Mouse (Mus musculus) layer of hippocampus, postnatal 14 days (tissue): ENCODE results near the gene Zfand4. TPM values are rescaled to one million over a fixed set of nuclear protein-coding genes. Genes with fewer than 3 reads are reported as not detected.
"Not testable (repeated sequence)": the region's sequence is repeated elsewhere in the genome, so short reads cannot be mapped to it uniquely, and the experiment has no call there.

Experiments
- DNase-seq, 2 experiments: peaks; one replicate each; pipeline ENCODE4 v3.0.0; 2021 to 2022; ENCODE audit warnings: low spot score in 2 of 2, mixed read lengths in 1 of 2
- total RNA-seq, 2 experiments: library from RNA; stranded (reverse); gene quantifications; 2 replicates each; pipeline ENCODE4 v1.2.3; 2021

Zfand4 gene
- total RNA-seq, 2 experiments from 2014 or later, result 7.4 to 8.5 TPM

DNA sequence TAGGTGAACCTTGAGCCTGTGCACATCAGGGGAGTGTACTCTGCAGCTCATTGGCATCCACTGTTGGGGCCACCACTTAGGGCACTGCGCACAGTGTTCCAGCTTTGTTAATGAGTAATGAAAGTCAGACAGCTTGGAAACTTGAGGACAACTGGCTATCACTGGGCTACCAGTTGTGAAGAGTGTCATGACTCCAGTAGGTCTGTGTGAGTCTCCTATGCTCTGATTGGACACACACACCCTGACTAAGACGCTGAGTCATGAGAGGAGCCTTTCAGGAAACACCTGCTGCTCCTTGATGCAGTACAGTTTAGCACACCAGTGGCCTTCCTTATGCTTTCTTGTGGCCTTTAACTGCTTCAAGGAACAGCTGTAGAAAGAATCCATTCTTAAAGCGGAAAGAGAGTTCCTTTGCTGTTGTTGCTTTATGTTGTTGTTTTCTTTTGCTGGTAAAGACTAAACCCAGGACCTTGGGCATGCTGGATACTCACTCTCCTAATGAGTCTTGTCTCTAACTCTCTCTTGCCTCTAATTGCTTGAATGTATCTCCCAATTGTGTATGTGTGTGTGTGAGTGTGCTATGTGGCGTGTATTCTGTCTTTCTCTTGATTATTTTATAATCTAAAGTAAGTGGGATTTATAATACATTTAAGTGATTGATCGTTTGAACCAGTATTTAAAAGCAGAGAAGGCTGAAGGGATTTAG lies 23.0 kb downstream of the Zfand4 start:
- DNase-seq, result no peak

DNA sequence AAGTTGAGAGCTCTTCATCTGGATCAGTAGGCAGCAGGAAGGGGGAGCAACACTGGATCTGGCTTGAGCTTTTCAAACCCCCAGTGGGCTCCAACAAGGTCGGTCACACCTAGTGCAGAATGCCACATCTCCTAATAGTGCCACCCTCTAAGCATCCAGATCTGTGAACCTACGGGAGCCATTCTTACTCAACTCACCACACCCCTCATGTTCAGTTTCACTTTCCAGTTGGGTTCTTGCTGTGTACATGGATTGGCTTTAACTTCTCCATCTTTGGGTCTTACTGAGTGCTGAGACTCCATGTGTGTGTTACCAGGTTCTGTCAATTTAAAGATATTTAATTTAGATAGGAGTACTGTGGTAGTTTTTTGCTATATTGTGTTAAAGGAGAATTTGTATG lies 47.4 kb downstream of the Zfand4 start:
- DNase-seq, result no peak

DNA sequence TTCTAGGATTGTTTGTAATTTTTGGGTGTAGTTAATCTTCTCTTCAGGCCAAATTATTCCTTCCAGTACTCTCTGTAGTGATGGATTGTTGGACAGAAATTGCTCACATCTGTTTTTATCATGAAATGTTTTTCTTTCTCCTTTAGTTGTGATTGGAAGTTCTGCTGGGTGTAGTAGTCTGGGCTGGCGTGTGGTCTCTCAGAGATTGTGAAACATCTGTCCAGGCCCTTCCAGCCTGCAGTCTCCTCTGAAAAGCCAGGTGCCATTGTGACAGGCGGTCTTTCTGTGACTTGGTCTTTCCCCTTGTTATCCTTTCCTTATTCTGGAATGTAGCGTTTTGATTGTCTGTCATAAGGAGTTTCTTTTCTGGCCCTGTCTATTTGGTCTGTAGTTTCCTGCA lies 55.2 kb downstream of the Zfand4 start:
- no peak for DNase-seq

DNA sequence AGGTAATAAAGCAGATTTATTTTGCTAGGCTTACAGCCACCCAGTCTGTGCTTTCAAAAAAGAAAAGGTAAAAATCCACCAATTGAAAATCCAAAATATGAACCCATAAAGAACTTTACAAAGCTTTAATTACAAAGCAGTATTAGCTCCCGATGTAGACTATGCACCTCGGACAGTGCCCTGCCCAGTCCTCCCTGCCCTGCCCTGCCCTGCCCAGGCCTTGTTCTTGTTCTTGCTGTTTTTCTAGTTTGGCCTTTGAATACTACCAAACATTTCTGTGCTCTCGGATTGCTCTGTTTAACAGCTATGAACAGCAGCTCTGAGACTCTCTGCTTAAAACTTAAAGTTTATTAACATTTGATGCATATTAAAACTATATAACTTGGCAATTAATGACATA lies 62.6 kb downstream of the Zfand4 start:
- no peak for DNase-seq

DNA sequence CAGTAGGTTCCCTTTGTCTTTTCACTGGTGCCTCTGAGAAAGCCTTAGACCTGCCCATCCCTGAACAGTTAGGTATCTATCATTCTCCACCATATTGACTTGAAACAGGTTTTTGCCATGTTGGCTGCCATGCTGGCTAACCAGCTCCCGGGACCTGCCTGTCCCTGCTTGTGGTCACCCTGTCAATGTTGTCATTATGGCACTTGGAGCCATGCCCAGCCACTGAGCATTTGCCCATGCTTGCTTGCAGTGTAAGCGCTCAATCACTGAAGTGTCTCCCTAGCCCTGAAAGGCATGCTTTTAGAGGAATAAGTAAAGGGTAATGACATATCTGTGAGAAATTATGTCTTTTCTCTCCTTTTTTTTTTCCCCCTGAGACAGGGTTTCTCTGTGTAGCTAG lies 67.4 kb downstream of the Zfand4 start:
- no peak for DNase-seq

DNA sequence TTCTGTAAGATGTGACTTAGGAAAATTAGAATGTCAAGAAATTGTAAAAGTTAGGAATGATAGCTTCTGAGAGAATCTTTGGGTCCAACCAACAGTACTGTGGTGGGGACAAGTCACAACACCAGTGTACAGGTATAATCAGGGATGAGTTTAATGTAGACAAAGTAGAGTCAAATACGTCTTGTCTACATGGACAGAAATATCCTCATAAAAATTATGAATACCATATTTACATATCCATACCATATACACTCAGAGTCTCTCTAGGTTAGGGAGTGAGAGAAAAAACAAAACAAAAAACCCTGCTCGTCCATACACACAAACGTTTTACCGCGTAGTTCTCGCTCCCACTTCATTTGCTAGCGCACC lies 73.4 kb downstream of the Zfand4 start:
- DNase-seq, result no peak

DNA sequence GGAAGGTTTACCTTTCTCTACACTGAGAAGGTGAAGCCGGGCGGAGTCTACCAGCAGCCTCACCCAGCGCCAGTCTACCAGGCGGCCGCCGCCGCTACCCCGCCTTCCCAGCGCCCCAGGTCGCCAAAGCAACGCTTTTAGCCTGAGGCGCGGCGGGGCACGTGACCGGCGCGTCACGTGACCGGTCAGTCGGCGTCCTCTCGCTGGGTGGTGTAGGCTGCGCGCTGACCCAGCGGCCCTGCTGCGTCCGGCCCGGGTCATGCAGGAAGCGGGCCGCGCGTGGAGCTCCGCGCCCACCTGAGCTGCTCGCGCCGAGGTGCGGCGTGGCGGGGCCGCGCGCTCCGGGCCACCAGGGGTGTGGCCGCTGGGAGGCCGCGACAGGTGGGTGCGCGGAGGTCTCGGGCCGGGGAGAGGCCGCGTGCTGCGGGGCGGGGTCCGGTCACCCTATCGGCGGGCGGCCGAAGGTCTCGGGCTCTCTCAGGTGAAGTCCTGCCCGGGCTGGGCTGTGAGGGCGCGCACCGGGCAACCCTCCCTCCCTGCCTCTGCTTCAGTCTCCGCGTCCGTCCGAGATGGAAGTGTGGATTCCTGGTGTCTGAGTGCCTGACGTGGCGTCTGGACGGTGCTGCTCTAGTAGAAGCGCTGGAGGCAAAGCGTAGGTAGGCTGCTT lies 73.9 kb downstream of the Zfand4 start, which contains the start of gene March8:
March8 (plus strand) TSS at position 190 of the 667 bp plus-strand sequence.
- DNase-seq, result peak; percentile 79 to 84

DNA sequence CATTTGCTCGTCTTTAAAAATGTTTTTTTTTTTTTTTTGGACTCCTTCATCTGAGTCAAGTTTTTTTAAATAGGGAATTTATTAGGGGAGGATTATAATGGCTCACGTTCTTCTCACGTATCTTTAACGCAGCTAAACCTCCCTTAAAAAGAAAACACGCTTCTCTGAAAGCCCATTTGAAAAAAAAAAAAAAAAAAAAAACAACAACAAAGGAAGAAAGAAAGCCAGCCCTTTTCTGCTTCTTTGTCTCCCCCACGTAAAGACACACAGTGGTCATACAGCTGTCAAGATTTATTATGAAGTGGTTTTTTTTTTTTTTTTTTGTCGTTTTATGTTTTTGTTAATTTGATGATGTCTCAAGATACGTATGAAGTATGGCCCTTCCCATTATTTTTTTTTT lies 74.5 kb downstream of the Zfand4 start:
- no peak for DNase-seq

DNA sequence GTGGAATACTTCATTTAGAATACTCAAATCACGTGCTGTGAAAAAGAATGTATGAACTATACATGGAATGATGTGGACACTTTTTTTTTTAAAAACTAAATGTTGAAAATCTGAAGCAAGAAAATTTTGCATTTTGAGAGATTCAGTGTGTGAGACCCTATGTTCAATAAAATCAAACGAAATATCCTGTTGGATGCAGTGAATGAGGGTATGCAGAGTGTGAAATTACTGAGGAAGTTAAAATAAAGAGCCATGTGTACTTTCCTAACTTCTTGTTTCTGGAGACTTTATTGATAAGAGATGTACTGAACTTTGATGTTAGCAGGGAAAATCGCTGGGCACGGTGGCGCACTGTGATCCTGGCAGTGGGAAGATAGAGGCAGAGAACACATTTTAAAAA lies 75.1 kb downstream of the Zfand4 start:
- no peak for DNase-seq

DNA sequence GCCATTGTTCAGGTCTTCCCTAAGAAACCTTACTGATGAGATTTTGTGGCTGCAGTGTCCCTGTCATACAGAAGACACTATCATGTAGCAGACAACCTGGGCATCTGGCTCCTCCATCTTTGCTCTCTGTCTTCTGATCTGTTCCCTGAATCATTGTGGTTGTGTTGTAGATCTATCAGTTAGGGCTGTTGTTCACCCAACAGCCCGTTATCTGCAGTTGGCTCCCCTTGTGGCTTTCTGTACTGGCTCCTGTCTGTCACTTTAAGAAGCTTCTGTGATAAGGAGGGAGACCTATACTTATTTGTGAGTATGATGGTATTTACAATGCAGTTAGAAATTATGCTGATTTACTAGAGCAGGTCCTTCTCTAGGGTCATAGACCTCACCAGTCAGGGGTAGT lies 76.5 kb downstream of the Zfand4 start:
- DNase-seq, result no peak

DNA sequence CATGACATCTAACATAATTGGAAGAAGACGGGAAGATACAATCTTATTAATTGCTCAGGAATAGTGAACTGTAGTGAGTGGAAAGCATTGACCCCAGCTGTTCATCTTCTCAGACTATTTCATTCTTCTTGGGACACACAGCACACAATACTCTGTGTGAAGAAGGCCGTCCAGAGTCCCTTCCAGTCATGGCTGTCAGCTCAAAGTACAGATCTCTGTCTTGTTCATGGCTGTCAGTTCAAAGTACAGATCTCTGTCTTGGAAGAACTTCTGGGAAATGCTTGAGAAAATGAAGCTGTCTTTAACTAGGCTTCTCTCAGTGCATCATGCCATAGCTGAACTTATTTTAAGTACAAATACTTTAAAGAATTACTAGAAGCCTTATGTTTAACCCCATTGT lies 83.9 kb downstream of the Zfand4 start:
- no peak for DNase-seq

DNA sequence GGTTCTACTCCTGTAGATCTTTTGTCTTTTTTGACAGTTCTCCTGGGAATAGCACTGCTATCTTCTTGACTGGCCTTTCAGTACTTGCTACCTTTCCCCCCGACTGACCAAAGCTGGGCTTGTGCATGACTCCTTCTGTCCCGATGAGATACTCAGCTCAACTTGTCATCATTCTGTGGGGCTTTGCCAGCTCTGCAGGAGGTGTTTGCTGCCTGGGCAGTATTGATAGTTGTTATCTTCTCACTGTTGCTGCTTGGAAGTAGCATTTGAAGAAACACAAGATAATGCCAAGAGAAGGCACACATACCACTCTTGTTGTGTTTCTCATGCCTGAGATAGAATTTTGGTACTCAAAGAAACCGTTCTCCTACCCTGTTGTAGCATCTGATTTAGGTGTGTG lies 86.0 kb downstream of the Zfand4 start:
- no peak for DNase-seq

DNA sequence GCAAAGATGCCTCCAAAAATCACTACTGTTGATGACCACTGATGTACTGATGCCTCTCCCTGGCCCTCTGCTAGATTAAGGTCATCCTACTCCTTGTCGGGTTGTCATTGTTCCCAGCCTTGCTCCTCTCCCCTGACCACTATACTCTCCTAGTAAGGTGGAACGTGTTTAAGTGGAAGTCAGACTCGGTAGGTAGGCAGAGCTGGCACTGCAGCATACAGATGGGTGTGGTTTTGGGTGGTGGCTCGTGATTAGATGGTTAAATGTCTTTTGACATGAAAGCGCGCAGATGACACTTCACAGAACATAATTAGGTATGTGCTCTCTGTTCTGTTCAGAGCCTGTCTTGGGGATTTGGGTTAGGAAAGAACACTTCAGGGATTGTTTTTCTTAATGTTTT lies 86.6 kb downstream of the Zfand4 start:
- no peak for DNase-seq

DNA sequence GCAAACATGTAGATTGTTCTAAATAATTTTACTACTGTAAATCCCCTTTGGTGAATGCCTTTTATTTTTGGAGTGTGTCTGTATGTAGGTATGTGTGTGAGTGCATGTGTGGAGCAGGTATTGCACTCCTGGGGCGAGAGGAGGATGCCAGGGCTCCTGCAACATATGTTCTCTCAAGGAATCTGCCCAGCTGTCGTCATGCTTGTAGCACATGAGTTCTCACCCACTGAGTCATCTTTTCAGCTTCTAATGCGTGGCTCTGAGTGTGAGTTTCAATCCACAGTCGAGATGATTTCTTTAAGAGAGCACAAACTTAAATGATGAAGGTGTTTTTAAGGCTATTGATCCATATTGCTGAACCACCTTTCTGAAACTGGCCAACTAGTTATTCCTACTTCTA lies 87.5 kb downstream of the Zfand4 start:
- DNase-seq, result no peak

DNA sequence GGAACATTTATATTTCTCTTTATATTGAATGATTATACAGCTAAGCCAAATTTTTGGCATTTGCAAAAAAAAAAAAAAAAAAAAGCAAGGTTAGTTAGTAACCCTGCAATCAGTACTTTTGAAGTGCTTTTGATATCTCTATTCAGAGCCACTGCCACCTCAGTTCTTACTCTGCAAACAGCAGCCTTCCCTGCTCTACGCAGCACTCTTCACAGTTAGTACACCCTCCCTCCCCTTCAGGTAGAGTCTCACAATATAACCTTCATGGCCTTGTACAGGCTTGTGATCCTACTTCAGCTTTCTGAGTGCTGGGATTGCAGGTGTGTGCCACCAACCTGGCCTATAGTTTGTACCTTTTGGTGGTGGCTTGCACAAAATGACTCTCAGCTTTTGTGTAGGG lies 89.4 kb downstream of the Zfand4 start:
- no peak for DNase-seq

DNA sequence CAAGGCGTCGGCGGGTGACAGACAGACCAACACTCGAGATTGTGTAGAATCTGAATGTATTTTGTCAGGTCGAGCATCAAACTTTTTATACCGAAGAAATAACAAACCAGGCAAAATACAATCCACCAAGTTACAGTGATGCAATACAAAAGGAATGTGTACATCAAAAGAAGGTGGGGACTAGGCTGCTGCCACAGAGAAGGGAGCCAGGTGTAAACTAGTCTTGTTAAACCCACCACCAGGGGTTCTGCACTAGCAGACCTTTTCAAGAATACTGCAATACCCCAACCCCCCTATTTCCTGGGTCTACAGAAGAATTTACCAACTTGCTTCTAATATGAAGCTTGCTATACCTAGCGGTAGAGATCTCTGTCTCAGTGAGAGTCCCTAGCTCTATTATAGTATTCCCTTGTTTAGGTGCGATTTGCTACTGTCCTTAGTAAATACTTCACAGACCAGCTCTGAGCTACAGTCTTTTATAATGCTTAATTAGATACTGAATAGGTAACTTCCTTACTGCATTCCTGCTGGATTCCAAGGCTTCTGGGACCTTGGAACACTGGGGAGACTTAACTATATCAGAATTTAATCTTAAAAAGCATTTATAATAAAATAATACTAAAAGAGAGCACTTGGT lies 92.4 kb downstream of the Zfand4 start:
- not testable (repeated sequence) for DNase-seq

DNA sequence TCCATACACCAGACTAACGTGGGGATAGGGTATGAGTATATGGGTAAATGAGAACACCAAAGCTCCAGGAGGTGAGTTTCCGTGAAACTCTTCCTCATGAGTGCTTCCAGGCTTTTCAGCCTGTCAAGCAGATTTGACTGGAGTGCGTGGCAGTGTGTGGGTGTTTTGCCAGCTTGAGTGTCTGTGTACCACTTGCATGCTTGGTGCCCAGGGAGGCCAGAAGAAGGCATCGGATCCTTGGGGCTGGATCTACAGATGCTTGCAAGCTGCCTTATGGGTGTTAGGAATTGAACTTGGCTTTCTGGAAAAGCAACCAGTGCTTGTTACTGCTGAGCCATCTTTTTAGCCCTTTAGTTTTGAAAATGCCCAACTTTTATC lies 92.9 kb downstream of the Zfand4 start:
- no peak for DNase-seq

DNA sequence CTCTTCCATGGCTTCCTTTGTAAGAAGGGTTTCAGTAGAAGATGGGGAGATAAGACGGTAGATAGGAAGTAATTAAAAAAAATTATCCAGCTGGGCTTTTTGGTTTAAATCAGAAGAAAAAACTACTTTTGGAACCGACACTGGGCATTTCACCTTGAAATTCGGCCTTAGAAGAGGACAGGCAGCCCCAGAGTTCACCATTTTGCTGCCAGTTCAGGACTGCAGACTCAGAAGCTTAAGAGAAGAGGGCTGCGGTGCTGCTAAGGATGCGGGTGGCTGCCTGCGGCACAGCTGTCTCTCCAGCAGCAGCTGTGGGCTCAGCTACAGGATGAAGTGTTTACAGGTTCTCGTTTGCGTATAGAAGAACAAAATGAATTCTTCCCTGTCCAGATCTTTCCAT lies 94.0 kb downstream of the Zfand4 start:
- DNase-seq, result no peak

DNA sequence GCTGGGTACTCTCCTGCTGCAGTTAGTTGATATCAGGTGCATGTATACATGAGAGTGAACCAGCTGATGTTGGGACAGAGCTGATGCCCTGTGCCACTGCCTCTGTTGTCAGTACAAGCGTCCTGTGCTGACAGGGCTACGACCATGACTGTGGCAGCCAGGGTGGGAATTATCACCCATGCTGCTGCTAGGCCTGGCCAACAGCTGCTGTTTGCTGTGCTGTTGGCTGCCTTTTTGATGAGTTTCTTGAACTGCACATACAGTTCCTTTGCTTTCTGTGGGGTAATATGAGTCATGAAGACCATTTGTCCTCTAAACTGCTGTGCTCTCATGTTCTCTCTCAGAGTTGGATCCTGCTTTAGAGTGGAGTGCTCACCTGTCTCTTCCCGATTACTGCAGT lies 95.2 kb downstream of the Zfand4 start:
- DNase-seq, result no peak

DNA sequence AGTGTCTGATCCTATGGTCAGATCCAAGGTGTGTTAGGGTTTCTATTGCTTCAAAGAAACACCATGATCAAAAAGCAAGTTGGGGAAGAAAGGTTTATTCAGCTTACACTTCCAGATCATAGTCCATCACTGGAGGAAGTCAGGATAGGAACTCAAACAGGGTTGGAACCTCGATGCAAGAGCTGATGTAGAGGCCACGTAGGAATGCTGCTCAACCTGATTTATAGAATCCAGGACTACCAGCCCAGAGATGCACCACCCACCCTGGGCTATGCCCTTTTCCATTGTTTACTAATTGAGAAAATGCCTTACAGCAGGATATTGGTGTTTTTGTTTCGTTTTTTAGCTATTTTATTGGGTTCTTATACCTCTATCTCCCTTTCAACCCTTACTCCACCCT lies 97.4 kb downstream of the Zfand4 start:
- no peak for DNase-seq

DNA sequence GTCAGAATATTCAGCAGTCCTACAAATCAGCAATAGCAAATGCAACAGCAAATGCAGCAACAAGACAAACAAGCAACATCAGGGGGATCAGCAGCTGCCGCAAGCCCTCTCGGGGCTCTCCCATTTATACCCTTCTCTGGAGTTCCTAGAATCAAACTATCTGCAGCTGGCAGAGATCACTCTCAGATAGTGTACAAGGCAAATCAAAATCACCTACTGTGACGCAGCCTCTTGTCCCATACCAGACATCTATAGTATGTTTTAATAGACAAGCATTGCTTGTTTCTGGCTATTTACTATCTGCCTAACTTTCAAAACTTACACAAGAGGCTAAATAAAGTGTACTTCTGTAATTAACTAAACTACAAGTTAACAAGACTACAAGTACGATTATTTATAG lies 98.0 kb downstream of the Zfand4 start:
- DNase-seq, result no peak

DNA sequence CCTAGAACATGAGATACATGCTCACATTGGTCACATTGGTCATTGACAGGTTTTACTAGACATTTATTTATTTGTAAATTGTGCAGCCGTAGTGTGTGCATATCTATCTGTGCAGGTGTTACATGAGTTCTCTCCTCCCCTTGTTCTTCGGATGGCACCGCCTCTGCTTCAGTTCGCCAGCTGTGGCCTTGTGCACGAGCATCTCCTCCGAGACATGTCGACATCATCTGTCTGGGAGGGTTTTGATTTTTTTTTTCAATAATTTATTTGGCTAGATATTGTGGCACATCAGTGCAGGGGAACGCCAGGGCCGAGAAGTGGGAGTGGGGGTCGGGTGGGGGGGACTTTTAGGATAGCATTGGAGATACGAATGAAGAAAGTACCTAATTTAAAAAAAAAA lies 103.9 kb downstream of the Zfand4 start:
- no peak for DNase-seq

DNA sequence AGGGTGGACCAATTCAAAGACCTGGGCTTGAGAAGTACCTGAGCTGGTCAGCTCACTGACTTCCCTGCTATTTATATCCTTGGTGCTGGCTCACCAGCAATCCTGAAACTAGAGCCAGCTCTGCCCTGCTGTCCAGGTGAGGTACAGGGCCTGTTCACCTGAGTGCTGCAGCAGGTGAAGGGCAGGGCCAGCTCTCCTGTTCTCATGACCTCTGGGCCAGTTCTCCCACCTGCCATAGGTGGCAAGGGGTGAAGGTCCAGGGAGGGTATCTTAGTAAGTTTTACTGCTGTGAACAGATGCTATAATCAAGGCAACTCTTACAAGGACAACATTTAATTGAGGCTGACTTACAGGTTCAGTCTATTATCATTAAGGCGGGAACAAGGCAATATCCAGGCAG lies 105.8 kb downstream of the Zfand4 start:
- no peak for DNase-seq
